Mouse (Mus musculus): Measurements from ENCODE around the gene Acvr1b. TPM values are rescaled to one million over a fixed set of nuclear protein-coding genes. Genes with fewer than 3 reads are reported as not detected.

Acvr1b gene
- total and polyA plus RNA-seq, 3 experiments, result 2.7 to 4.8 (median 2.9) TPM

DNA sequence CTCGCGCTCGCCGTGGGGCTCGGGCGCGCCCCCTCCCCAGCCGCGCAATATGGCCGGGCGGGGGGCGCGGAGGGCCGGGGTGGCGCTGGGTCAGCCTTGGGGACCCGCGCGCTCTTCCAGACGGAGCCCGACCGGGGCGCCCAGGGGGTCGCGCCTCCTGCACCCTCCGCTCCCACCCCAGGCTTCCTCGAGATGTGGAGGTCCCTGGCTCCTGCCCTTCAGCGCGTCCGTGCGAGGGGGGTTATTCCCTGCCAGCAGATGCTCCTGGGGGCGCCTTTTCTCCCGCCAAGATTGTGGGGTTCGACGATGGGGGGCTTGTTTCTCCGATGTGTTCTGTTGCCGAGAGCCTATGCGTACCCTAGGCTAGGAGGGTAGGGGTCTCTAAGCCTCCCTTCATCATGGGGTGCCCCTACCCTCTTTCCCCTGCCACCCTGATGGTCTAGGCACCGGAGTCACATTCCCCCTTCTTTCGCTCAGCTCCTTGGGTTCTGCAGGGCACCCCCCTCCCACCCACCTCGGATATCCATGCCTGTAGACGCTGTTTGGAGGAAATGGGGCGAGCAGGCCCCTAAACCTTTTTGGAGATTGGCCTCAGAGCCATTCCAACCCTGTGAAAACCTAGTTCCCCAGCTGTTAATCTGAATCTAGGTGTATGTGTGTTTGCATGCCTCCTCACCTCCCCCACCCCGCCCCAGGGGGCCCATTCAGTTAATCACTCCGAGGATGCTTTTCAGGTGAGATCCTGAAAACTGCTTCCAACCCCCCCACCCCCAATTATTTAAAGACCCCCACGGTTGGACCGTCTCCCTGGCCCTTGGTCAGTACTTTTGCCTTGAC, 645 bp downstream of the Acvr1b start:
- DNase-seq (ENCODE audit: extremely low read depth), result no peak
- no peaks in the 10 kb centered on the region for H3K79me2 ChIP-seq (replicated peaks; ENCODE audit: control insufficient read depth, extremely low read depth, insufficient read depth, poor library complexity, severe bottlenecking)
- dilution Hi-C loops (cut with MboI; ENCODE audit: extremely low pct_ligation_motif_present, extremely low pct_unique_long_range_greater_than_20kb, low sequenced_read_pairs) (no loop called here), in situ Hi-C loops (cut with MboI; ENCODE audit: low pct_ligation_motif_present, low pct_unique_long_range_greater_than_20kb, low sequenced_read_pairs) (no loop called here)
- TF ChIP-seq IRF4 (IDR thresholded peaks at IDR 0.05; ENCODE audit: low read depth, low read length), result no peak
- TF ChIP-seq GABPA (IDR thresholded peaks at IDR 0.05; ENCODE audit: insufficient replicate concordance, low read depth, low read length), result no peak
- no peak for TF ChIP-seq MAFK (IDR thresholded peaks at IDR 0.05; ENCODE audit: insufficient replicate concordance, low read length)
- TF ChIP-seq CTCF (conservative IDR thresholded peaks at IDR 0.05 in 1 of 2, IDR thresholded peaks at IDR 0.05 in 1 of 2; ENCODE audit: low read depth in 2 of 2, low read length in 2 of 2), result no peak
- TF ChIP-seq MEF2A (IDR thresholded peaks at IDR 0.05; ENCODE audit: borderline replicate concordance, low read depth, low read length), result no peak
- no peak for TF ChIP-seq CHD2 (IDR thresholded peaks at IDR 0.05; ENCODE audit: low read length)
- TF ChIP-seq MYC (IDR thresholded peaks at IDR 0.05; ENCODE audit: low read depth, low read length), result no peak
- no peak for TF ChIP-seq KAT2A (IDR thresholded peaks at IDR 0.05; ENCODE audit: insufficient replicate concordance, low read length)
- no peak for TF ChIP-seq MAX (IDR thresholded peaks at IDR 0.05; ENCODE audit: low read length)
- TF ChIP-seq TBP (conservative IDR thresholded peaks at IDR 0.05; ENCODE audit: low read depth, low read length), result no peak
- no peak for TF ChIP-seq ZMIZ1 (IDR thresholded peaks at IDR 0.05; ENCODE audit: low read depth, low read length)
- no peak for TF ChIP-seq JUND (conservative IDR thresholded peaks at IDR 0.05; ENCODE audit: low read depth, low read length)
- no peak for TF ChIP-seq NELFE (IDR thresholded peaks at IDR 0.05; ENCODE audit: low read depth, low read length)
- no peak for TF ChIP-seq NRF1 (IDR thresholded peaks at IDR 0.05; ENCODE audit: low read depth, low read length)
- no peak for TF ChIP-seq BHLHE40 (IDR thresholded peaks at IDR 0.05; ENCODE audit: low read depth, low read length)
- H3K9me3 ChIP-seq (replicated peaks; ENCODE audit: low read length), result no peaks in the 10 kb centered on the region
- peaks cover 39% of the 10 kb centered on the region for H3K27me3 ChIP-seq (replicated peaks)
- H3K36me3 ChIP-seq (replicated peaks in 1 of 2; ENCODE audit: control insufficient read depth in 1 of 2, insufficient read depth in 1 of 2, low read length in 1 of 2), result no peaks in the 10 kb centered on the region
- no peak overlapping the region for H3K27ac ChIP-seq (ENCODE audit: insufficient read depth, low read depth)
- peak overlapping the region; percentile 77 for H3K4me2 ChIP-seq (ENCODE audit: insufficient read depth, low read depth, poor library complexity, severe bottlenecking)
- H3K9ac ChIP-seq (ENCODE audit: insufficient read depth, low read depth), result peak overlapping the region; percentile 91
- peaks cover 15 to 16% of the 10 kb centered on the region in 2 experiments for H3K4me1 ChIP-seq (ENCODE audit: control insufficient read depth in 1 of 2, insufficient read depth in 2 of 2)
- H3K4me3 ChIP-seq (replicated peaks in 1 of 3; ENCODE audit: low read depth in 2 of 3, low read length in 2 of 3, poor library complexity in 1 of 3), result peak overlapping the region; percentile 49 to 68 (median 61)

DNA sequence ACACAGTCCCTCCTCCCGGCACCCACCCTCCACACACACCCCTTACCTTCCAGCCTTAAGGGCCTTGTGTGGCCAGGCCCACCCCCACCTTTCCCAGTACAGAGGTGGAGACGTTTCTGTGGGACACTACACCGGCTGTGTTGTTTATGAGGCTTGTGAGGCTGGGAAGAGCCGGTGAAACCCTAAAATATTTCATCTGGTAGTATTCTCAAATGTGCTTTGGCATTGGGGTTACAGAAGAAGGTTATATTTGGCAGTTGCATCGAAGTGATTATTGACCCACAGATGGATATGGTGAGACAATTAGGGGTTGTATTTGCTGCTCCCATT, 1.2 kb downstream of the Acvr1b start:
- Histone ChIP-seq H3K79me2 (replicated peaks; ENCODE audit: control insufficient read depth, extremely low read depth, insufficient read depth, poor library complexity, severe bottlenecking) (no peaks in the 10 kb centered on the region), H3K9me3 (replicated peaks; ENCODE audit: low read length) (no peaks in the 10 kb centered on the region), H3K4me2 (ENCODE audit: insufficient read depth, low read depth, poor library complexity, severe bottlenecking) (peak overlapping the region; percentile 77; the same call in 1 of the 2 replicates), H3K27me3 (replicated peaks) (peaks cover 39% of the 10 kb centered on the region), H3K4me3 (replicated peaks in 1 of 3; ENCODE audit: low read depth in 2 of 3, low read length in 2 of 3, poor library complexity in 1 of 3) (no peak overlapping the region), H3K4me1 (ENCODE audit: control insufficient read depth in 1 of 2, insufficient read depth in 2 of 2) (peaks cover 14 to 16% of the 10 kb centered on the region in 2 experiments), H3K36me3 (replicated peaks in 1 of 2; ENCODE audit: control insufficient read depth in 1 of 2, insufficient read depth in 1 of 2, low read length in 1 of 2) (no peaks in the 10 kb centered on the region), H3K9ac (ENCODE audit: insufficient read depth, low read depth) (no peak overlapping the region), H3K27ac (ENCODE audit: insufficient read depth, low read depth) (no peak overlapping the region)
- dilution Hi-C loops (cut with MboI; ENCODE audit: extremely low pct_ligation_motif_present, extremely low pct_unique_long_range_greater_than_20kb, low sequenced_read_pairs) (no loop called here), in situ Hi-C loops (cut with MboI; ENCODE audit: low pct_ligation_motif_present, low pct_unique_long_range_greater_than_20kb, low sequenced_read_pairs) (no loop called here)
- no peak for DNase-seq (ENCODE audit: extremely low read depth)
- no peak for TF ChIP-seq UBTF (IDR thresholded peaks at IDR 0.05; ENCODE audit: low read depth, low read length)
- TF ChIP-seq PAX5 (IDR thresholded peaks at IDR 0.05; ENCODE audit: low read length), result no peak
- no peak for TF ChIP-seq MXI1 (IDR thresholded peaks at IDR 0.05; ENCODE audit: low read depth, low read length)
- no peak for TF ChIP-seq MAFK (IDR thresholded peaks at IDR 0.05; ENCODE audit: insufficient replicate concordance, low read length)
- no peak for TF ChIP-seq BHLHE40 (IDR thresholded peaks at IDR 0.05; ENCODE audit: low read depth, low read length)
- no peak for TF ChIP-seq USF1 (IDR thresholded peaks at IDR 0.05; ENCODE audit: low read depth, low read length)
